Mouse (Mus musculus): ENCODE measurements around the gene Plin3.
A peak's percentile ranks its signal among the peaks of the same experiment; 100 is the strongest.
"Not testable (repeated sequence)": the region's sequence is repeated elsewhere in the genome, so short reads cannot be mapped to it uniquely, and the experiment has no call there.

Plin3 gene

GRCm38 (mm10) chr17:56273482-56273881 lies 19.2 kb downstream of the Plin3 start:
- DNase-seq: no peak

GRCm38 (mm10) chr17:56272644-56273043 lies 20.0 kb downstream of the Plin3 start:
- DNase-seq: no peak

DNA sequence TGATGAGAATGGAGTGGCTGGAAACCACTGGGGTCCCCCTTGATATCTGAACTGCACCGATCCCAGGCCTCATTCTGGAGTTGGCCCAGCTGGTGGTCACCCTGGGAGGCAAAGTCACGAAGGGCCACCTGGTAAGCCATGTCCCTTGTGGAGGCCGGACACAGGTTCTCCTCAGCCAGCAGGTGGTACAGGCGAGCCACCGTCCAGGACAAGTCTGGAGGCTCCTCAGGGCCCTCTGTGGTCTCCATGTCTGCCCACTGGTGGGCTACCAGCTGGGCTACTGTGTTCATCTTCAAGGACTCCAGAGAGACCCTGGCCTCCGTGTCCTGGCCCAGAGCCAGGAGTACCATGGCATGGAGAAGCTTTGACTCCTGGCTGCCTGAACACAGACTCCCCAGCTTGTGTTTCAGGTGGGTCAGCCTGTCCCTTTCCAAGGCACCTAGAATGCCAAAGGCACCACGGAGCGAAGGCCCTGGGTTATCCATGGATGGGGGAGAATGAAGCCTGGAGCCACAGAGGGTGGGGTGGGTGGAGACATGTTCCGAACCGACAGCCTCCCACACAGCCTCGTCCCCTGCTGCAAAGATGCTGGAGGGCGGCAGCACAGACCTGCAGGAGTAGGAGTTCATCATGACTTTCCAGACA lies 20.9 kb downstream of the Plin3 start:
- DNase-seq: no peak

GRCm38 (mm10) chr17:56269741-56270140 lies 22.9 kb downstream of the Plin3 start:
- DNase-seq: no peak

- DNase-seq: peak; percentile 45 to 68
These were observed 23.5 kb downstream of the Plin3 start for GRCm38 (mm10) chr17:56269153-56269630.

DNA sequence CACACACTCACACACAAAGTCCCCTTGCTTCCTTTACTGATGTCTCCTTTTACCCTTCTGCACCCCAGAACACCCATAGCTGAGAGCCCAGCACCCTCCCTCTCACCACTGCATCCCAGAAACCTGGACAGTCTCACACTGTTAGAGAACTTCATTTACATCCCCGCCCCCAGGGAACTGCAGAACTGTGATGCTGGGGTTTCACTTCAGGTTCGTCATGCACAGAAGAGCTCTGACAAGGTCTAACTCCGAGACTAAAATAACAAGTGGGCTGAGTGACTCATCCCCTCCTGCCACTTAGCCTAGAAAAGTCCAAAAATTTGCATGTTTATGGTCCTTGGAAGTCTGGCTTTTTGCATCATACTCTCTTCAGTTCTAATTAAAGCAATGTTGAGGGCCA lies 26.4 kb downstream of the Plin3 start:
- no peak for DNase-seq

DNA sequence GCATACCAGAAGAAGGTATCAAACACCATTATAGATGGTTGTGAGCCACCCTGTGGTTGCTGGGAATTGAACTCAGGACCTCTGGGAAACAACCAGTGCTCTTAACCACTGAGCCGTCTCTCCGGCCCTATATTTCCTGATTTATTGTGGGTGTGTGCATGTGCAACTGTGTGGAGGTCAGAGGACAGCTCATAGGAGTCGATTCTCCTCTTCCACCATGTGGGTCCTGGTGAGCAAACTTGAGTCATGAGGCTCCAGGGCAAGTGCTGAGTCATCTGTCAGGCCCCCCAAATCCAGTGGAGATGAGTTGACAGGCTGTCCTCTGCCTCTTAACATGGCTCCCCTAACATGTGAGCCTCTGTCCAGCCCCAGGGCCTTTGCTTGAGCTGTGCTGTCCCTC lies 26.8 kb downstream of the Plin3 start:
- DNase-seq: no peak

DNA sequence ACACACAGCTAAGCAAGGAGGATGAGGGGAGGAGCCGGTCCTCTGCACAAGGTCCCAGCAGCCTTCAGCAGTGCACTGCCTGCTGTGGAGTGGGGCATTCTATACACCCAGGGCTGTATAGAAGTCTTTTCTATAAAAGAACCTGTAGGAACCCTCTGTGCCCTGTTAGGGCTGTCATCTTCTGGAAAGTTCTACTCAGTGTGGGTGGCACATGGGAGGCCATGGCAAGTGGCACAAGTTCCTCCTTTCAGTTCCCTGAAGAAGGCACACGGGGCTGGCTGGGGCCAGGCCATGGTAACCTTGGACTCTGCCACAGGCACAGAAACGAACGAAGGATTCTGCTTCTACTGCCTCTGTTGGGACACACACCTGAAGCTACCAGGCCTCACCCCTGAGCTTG lies 27.7 kb downstream of the Plin3 start:
- DNase-seq: no peak

GRCm38 (mm10) chr17:56264020-56264419 lies 28.7 kb downstream of the Plin3 start:
- peak; percentile 76 for DNase-seq

DNA sequence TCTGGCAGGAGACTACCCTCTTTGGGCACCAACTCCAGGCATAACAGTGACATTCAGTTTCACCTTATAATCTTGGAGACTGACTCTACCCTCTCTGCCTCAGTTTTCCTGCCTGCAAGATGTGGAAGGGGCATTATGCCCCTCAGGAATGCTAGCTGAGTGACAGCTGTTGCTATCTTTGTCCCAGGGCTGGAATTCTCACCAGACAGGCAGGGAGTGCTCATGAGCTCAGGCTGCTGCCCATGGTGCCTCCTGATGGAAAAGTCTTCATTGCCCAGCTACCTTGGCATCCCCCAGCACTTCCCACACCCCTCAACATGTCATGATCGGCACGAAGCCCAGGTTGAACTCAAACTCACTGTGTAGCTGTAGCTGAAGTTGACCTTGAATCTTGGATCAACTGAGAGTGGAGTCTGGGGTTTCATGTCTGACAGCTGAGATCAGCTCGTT lies 30.0 kb downstream of the Plin3 start:
- DNase-seq: no peak

- no peak for DNase-seq
These were observed 31.5 kb downstream of the Plin3 start for GRCm38 (mm10) chr17:56261166-56261565.

DNA sequence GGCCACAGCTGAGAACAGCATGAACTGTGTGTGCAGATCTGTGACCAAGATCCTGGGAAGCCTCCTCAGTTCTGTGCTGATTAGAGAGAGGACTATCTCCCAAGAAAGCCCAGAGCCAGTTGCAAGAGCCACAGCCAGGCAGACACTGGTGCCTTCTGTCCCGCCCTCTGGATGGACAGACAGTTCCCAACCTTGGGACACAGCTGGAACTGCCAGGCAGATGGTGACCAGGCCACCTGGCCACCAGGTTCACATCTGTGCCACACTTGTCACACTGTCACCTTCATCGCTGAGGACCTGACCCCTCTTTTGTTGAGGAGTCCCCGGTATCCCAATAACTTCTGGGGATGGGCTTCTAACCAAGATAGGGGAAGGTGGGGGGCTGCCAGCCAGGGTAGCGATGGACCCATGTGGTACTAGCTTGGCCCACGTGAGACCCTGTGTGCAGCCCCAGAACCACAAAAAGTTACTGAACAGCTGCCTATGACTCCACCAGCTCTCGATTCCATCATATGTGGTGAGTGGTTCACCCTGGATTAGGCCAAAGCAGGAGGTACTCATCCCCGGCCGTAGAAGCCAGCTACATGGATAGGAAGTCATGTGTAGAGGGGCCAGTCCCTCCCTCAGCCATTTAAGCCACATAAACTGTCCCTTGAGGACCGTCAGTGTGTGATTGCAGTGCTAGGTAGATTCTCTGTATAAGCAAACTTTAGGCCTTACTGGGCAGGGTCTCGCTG lies 33.2 kb downstream of the Plin3 start:
- no peak for DNase-seq

- DNase-seq: not testable (repeated sequence)
These were observed 33.9 kb downstream of the Plin3 start for GRCm38 (mm10) chr17:56258812-56259211.

- not testable (repeated sequence) for DNase-seq
These were observed 34.4 kb downstream of the Plin3 start for GRCm38 (mm10) chr17:56258269-56258668.

GRCm38 (mm10) chr17:56257181-56257894 lies 35.3 kb downstream of the Plin3 start:
- no peak for DNase-seq

DNA sequence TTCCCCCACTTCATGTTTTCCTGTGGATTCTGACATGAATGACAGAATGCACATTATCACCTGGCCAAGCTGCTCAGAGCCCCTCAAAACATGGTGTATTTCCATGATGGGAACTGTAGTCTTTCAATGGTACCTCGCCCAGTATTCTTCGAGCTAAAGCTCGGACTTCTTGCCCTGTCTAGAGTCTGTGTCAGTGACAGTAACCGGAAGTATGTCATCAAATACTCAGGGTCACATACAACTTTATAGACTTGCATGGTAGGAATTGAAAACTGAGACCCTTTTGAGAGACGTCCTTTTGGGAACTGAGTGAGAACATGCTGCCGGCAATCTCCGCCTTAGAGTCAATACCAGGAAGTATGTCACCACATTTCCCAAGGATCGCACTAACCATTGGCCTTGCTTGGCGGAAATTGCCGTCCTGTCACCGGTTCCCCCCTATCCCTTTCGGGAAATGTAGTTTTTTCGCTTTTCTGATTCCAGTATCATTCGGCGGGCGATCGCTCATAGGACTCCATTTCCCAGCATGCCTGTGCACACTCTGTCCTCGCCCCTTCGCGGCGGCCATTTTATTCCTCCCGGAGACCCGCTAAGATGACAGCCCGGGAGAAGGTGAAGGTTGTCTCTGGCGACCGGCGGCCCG lies 36.3 kb downstream of the Plin3 start, which contains the start of gene Fem1a:
Gene Fem1a, plus strand, starts transcription at position 572 of the 643 bp plus-strand sequence.
- DNase-seq: peak; percentile 85 to 93

- DNase-seq: peak; percentile 97
These were observed 36.8 kb downstream of the Plin3 start for GRCm38 (mm10) chr17:56255863-56256238.

DNA sequence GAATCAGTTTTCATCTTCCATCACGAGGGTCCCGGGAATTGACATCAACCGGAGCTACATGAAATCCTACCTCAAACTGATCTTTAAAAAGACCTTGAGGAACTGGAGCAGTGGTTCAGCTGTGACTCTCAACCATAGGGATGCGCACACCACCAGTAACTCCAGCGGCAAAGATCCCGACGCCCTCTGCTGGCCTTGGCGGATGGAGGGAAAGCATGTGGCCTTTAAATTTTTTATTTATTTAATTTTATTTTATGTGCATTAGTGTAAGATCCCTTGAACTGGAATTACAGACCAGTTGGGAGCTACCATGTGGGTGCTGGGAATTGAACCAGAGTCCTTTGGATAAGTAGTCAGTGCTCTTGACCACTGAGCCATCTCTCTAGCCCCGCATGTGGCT lies 37.2 kb downstream of the Plin3 start:
- DNase-seq: peak in 1 of 2 experiments; percentile 55

DNA sequence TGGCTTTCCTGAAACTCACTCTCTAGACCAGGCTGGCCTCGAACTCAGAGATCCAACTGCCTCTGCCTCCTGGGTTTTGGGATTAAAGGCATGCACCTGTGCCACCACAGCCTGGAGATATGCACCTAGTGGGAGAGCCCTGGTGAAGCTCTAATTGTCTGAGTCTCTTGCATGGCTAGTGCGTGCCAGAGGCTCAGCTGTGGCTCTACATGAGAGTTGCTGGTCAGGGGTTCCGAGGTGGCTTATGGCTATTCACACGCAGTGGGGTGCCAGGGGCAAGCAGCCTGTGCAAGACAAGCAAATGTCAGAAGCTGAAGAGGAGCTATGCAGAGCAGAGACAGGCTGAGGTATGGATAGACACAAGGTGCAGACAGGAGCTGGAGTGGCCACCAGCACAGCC lies 38.0 kb downstream of the Plin3 start:
- DNase-seq: no peak

- DNase-seq: peak; percentile 60 to 69
These were observed 41.4 kb downstream of the Plin3 start for GRCm38 (mm10) chr17:56251136-56251829.

GRCm38 (mm10) chr17:56245608-56246007 lies 47.1 kb downstream of the Plin3 start:
- DNase-seq: no peak
